Mouse (Mus musculus): Measurements from ENCODE around the gene Arl15.

GRCm38 (mm10) chr13:113856946-113857345, 62.6 kb downstream of the Arl15 start:
- no peak for TF ChIP-seq POLR2A (IDR thresholded peaks at IDR 0.05; ENCODE audit: borderline replicate concordance, low read depth, low read length)
- no peak for TF ChIP-seq CTCF (IDR thresholded peaks at IDR 0.05; ENCODE audit: low read depth, low read length)
